Mouse (Mus musculus): ENCODE measurements around the gene Fmo4. TPM values are rescaled to one million over a fixed set of nuclear protein-coding genes. Genes with fewer than 3 reads are reported as not detected.

Fmo4 gene
- polyA plus RNA-seq (2016; fragmentation: Nextera tagmentation; extraction: Ambion mirVana): 0.58 and 0.95 TPM in 2 replicates

GRCm38 (mm10) chr1:162813836-162814156, at the start of gene Fmo4:
Gene Fmo4, minus strand, starts transcription at chr1:162813972.
- H3K4me3 ChIP-seq: no peak within 1 kb of the TSS
- H3K36me3 ChIP-seq: no peaks in the 10 kb centered on the region
- peaks cover 20% of the 10 kb centered on the region for H3K4me1 ChIP-seq
- WGBS: 51% methylated on average over 8 of the region's 8 CpGs
- no peaks in the 10 kb centered on the region for H3K27me3 ChIP-seq (ENCODE audit: low read depth, poor library complexity, severe bottlenecking)
- H3K9me3 ChIP-seq (replicated peaks): no peaks in the 10 kb centered on the region
- peak within 1 kb of the TSS; percentile 68; the same call in 1 of the 2 replicates for H3K27ac ChIP-seq (replicated peaks)
- DNase-seq (ENCODE audit: low spot score): no peak

- Histone ChIP-seq H3K36me3 (no peaks in the 10 kb centered on the region), H3K27ac (replicated peaks) (no peak overlapping the region; the same call in 1 of the 2 replicates), H3K4me1 (peaks cover 29% of the 10 kb centered on the region), H3K27me3 (ENCODE audit: low read depth, poor library complexity, severe bottlenecking) (no peaks in the 10 kb centered on the region), H3K9me3 (replicated peaks) (no peaks in the 10 kb centered on the region), H3K4me3 (no peak overlapping the region)
- WGBS: 13% methylated on average over 1 of the region's 1 CpGs
- no peak for DNase-seq (ENCODE audit: low spot score)
Observed at GRCm38 (mm10) chr1:162862328-162862727, 48.6 kb upstream of the Fmo4 start.

DNA sequence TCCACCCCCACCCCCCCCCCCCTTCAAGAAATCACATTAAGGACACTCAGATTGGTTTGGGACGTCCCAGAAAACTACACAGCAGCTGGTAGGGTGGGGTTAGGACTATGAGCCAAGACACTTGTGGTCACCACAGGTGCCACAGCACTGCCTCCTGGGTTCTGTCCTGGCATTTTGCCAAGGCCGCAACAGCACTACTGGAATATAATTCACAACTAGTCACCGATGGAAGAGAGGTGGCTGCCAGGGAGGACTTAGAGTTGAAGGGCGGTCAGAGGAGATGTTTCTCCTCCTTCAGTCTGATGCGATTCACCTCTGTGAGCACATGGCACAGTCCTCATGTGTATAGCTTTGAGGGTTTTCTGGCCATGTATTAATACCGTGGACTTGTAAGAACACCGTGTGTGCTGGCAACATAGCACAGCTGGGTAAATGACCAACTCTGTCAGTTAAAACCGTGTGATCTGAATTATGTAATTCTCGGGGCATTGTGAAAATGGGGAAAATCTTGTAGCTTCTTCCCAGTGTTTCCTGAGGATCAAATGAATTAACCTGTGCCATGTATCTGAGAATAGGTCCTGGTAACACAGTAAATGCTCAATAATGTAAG, 46.3 kb upstream of the Fmo4 start:
- no peaks in the 10 kb centered on the region for H3K9me3 ChIP-seq (replicated peaks)
- H3K4me1 ChIP-seq: peaks cover 29% of the 10 kb centered on the region
- no peak overlapping the region for H3K4me3 ChIP-seq
- H3K27me3 ChIP-seq (ENCODE audit: low read depth, poor library complexity, severe bottlenecking): no peaks in the 10 kb centered on the region
- WGBS: 88% methylated on average over 9 of the region's 9 CpGs
- peak overlapping the region; percentile 78 for H3K27ac ChIP-seq (replicated peaks)
- H3K36me3 ChIP-seq: no peaks in the 10 kb centered on the region
- DNase-seq (ENCODE audit: low spot score): no peak

- Histone ChIP-seq H3K36me3 (no peaks in the 10 kb centered on the region), H3K4me3 (0 out of 2 replicates have a peak overlapping the region, but pooled peaks have one; percentile 7), H3K27ac (replicated peaks) (peak overlapping the region; percentile 78), H3K27me3 (ENCODE audit: low read depth, poor library complexity, severe bottlenecking) (no peaks in the 10 kb centered on the region), H3K9me3 (replicated peaks) (no peaks in the 10 kb centered on the region), H3K4me1 (peaks cover 29% of the 10 kb centered on the region)
- WGBS: 31% methylated on average over 10 of the region's 10 CpGs
- peak; percentile 14 for DNase-seq (ENCODE audit: low spot score)
Observed at GRCm38 (mm10) chr1:162859545-162859976, 45.8 kb upstream of the Fmo4 start.

DNA sequence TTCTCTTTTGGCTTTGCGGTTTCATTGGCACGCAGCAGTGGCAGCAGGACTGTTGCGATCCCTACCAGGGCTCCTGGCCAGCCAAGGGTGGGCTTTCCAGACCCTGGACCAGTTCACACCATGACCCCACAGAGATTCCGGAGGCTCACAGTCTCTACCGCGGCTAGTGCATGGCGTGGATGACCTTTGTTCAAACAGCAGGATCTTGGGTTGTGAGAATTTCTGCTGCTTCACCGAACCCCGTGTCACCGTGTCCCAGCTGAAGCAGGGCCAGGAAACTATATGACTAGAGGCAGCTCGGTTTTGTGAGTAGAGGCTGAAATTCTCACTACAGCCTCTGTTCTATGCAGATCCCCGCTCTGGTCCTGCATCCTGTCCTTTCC, 45.0 kb upstream of the Fmo4 start:
- H3K4me1 ChIP-seq: peaks cover 29% of the 10 kb centered on the region
- peak overlapping the region; percentile 7; the same call in 1 of the 2 replicates for H3K4me3 ChIP-seq
- DNase-seq (ENCODE audit: low spot score): peak; percentile 20
- H3K27ac ChIP-seq (replicated peaks): peak overlapping the region; percentile 78
- no peaks in the 10 kb centered on the region for H3K36me3 ChIP-seq
- H3K27me3 ChIP-seq (ENCODE audit: low read depth, poor library complexity, severe bottlenecking): no peaks in the 10 kb centered on the region
- H3K9me3 ChIP-seq (replicated peaks): no peaks in the 10 kb centered on the region
- WGBS: 55% methylated on average over 12 of the region's 12 CpGs

GRCm38 (mm10) chr1:162857766-162858747, 44.3 kb upstream of the Fmo4 start:
- peak overlapping the region; percentile 78 for H3K27ac ChIP-seq (replicated peaks)
- no peak for DNase-seq (ENCODE audit: low spot score)
- H3K9me3 ChIP-seq (replicated peaks): no peaks in the 10 kb centered on the region
- 73% methylated on average over 18 of the region's 18 CpGs for WGBS
- H3K4me3 ChIP-seq: 0 out of 2 replicates have a peak overlapping the region, but pooled peaks have one; percentile 7
- peaks cover 29% of the 10 kb centered on the region for H3K4me1 ChIP-seq
- no peaks in the 10 kb centered on the region for H3K36me3 ChIP-seq
- H3K27me3 ChIP-seq (ENCODE audit: low read depth, poor library complexity, severe bottlenecking): no peaks in the 10 kb centered on the region

- 73% methylated on average over 3 of the region's 3 CpGs for WGBS
- DNase-seq (ENCODE audit: low spot score): no peak
- Histone ChIP-seq H3K9me3 (replicated peaks) (no peaks in the 10 kb centered on the region), H3K27ac (replicated peaks) (no peak overlapping the region), H3K4me1 (peaks cover 10% of the 10 kb centered on the region), H3K36me3 (no peaks in the 10 kb centered on the region), H3K27me3 (ENCODE audit: low read depth, poor library complexity, severe bottlenecking) (no peaks in the 10 kb centered on the region), H3K4me3 (no peak overlapping the region)
Observed at GRCm38 (mm10) chr1:162853812-162854482, 40.2 kb upstream of the Fmo4 start.

GRCm38 (mm10) chr1:162847554-162847953, 33.8 kb upstream of the Fmo4 start:
- no peaks in the 10 kb centered on the region for H3K4me1 ChIP-seq
- WGBS: 98% methylated on average over 6 of the region's 6 CpGs
- no peaks in the 10 kb centered on the region for H3K27me3 ChIP-seq (ENCODE audit: low read depth, poor library complexity, severe bottlenecking)
- no peaks in the 10 kb centered on the region for H3K9me3 ChIP-seq (replicated peaks)
- DNase-seq (ENCODE audit: low spot score): no peak
- no peak overlapping the region for H3K4me3 ChIP-seq
- no peaks in the 10 kb centered on the region for H3K36me3 ChIP-seq
- H3K27ac ChIP-seq (replicated peaks): no peak overlapping the region

DNA sequence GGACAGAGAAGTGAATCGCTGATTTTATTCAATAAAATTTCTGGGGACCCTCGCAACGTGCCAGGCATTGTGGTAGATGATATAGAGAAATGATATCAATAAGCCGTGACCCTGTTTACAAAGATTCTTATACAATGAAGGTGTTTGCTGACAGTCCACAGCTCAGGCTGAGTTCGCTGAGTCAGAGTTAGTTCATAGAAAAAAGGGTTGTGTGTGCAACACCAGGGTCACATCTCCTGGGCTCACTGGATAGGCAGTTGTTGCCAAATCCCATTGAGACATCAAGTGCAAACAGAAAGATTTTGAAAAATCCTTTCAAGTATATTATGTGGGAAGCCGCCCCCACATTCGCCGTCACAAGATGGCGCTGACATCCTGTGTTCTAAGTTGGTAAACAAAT, 26.4 kb upstream of the Fmo4 start:
- Histone ChIP-seq H3K36me3 (no peaks in the 10 kb centered on the region), H3K4me1 (no peaks in the 10 kb centered on the region), H3K27me3 (ENCODE audit: low read depth, poor library complexity, severe bottlenecking) (no peaks in the 10 kb centered on the region), H3K27ac (replicated peaks) (no peak overlapping the region), H3K9me3 (replicated peaks) (no peaks in the 10 kb centered on the region; the same call in 1 of the 2 replicates), H3K4me3 (no peak overlapping the region)
- DNase-seq (ENCODE audit: low spot score): no peak
- WGBS: 95% methylated on average over 9 of the region's 9 CpGs

- no peak for DNase-seq (ENCODE audit: low spot score)
- H3K4me3 ChIP-seq: no peak overlapping the region
- 0 out of 2 replicates have a peak, but pooled peaks cover 2% of the 10 kb centered on the region for H3K4me1 ChIP-seq
- no peaks in the 10 kb centered on the region for H3K27me3 ChIP-seq (ENCODE audit: low read depth, poor library complexity, severe bottlenecking)
- H3K9me3 ChIP-seq (replicated peaks): no peaks in the 10 kb centered on the region; the same call in 1 of the 2 replicates
- no peak overlapping the region for H3K27ac ChIP-seq (replicated peaks)
- WGBS: 90% methylated on average over 6 of the region's 6 CpGs
- no peaks in the 10 kb centered on the region for H3K36me3 ChIP-seq
Observed at GRCm38 (mm10) chr1:162838976-162839375, 25.2 kb upstream of the Fmo4 start.

- Histone ChIP-seq H3K4me3 (no peak overlapping the region), H3K27ac (replicated peaks) (0 out of 2 replicates have a peak overlapping the region, but pooled peaks have one; percentile 49), H3K4me1 (peaks cover 27% of the 10 kb centered on the region), H3K27me3 (ENCODE audit: low read depth, poor library complexity, severe bottlenecking) (no peaks in the 10 kb centered on the region), H3K9me3 (replicated peaks) (no peaks in the 10 kb centered on the region), H3K36me3 (no peaks in the 10 kb centered on the region)
- no peak for DNase-seq (ENCODE audit: low spot score)
- 82% methylated on average over 5 of the region's 5 CpGs for WGBS
Observed at GRCm38 (mm10) chr1:162834342-162834741, 20.6 kb upstream of the Fmo4 start.

DNA sequence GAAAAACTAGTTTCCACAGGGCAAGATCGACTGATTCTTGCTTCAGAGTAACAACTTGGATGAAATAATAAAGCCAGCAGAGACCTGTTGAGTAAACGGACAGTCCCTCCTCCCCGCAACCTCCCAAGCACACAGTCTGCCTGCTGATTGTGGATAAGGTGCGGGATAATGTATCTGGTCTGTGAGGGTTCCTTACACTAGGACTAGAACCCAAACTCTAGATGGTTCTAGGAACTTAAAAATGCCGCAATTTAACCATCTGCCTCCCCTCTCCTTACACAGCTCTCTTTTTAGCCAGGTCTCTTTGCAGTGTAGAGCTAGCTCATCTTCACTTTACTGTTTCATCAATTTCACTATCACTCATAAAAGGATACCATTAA, 18.8 kb upstream of the Fmo4 start:
- DNase-seq (ENCODE audit: low spot score): peak; percentile 44
- 19% methylated on average over 5 of the region's 5 CpGs for WGBS
- H3K27ac ChIP-seq (replicated peaks): peak overlapping the region; percentile 86
- H3K9me3 ChIP-seq (replicated peaks): no peaks in the 10 kb centered on the region
- H3K36me3 ChIP-seq: no peaks in the 10 kb centered on the region
- H3K27me3 ChIP-seq (ENCODE audit: low read depth, poor library complexity, severe bottlenecking): no peaks in the 10 kb centered on the region
- H3K4me3 ChIP-seq: peak overlapping the region; percentile 35
- H3K4me1 ChIP-seq: peaks cover 27% of the 10 kb centered on the region

Data from midbrain, embryonic 10.5 days (tissue).